Mouse (Mus musculus): ENCODE measurements around the gene Thumpd3.

GRCm38 (mm10) chr6:113017500-113018047 is 28.5 kb upstream of the Thumpd3 start:
- TF ChIP-seq CTCF (IDR thresholded peaks at IDR 0.05; ENCODE audit: low read depth) (no peak), EP300 (optimal IDR thresholded peaks at IDR 0.05) (no peak)

Measured in stomach, postnatal 0 days (tissue).